Mouse (Mus musculus): ENCODE data around the gene Nfib. TPM values are rescaled to one million over a fixed set of nuclear protein-coding genes. Genes with fewer than 3 reads are reported as not detected.
A peak's percentile ranks its signal among the peaks of the same experiment; 100 is the strongest.

The Nfib gene
- polyA plus RNA-seq, 1 experiment from 2014 or later: 9.5 TPM

GRCm38 (mm10) chr4:82436656-82437055 lies 268.9 kb downstream of the Nfib start:
- H3K36me3 ChIP-seq: no peaks in the 10 kb centered on the region
- no peaks in the 10 kb centered on the region for H3K9me3 ChIP-seq (replicated peaks)
- H3K9ac ChIP-seq: no peak overlapping the region
- no peak overlapping the region for H3K27ac ChIP-seq
- 0 out of 2 replicates have a peak, but pooled peaks cover 10% of the 10 kb centered on the region for H3K4me1 ChIP-seq
- no peak overlapping the region for H3K4me2 ChIP-seq
- no peaks in the 10 kb centered on the region for H3K27me3 ChIP-seq (replicated peaks)
- no peak for ATAC-seq
- no peak overlapping the region for H3K4me3 ChIP-seq
- 48% methylated on average over 2 of the region's 2 CpGs for WGBS (ENCODE audit: insufficient replicate concordance)

GRCm38 (mm10) chr4:82435716-82436115 lies 269.8 kb downstream of the Nfib start:
- ATAC-seq: 0 out of 2 replicates have a peak, but pooled peaks have one; percentile 40
- Histone ChIP-seq H3K9me3 (replicated peaks) (no peaks in the 10 kb centered on the region), H3K27ac (0 out of 2 replicates have a peak overlapping the region, but pooled peaks have one; percentile 6), H3K4me3 (no peak overlapping the region), H3K4me1 (0 out of 2 replicates have a peak, but pooled peaks cover 10% of the 10 kb centered on the region), H3K9ac (no peak overlapping the region), H3K4me2 (no peak overlapping the region), H3K27me3 (replicated peaks) (no peaks in the 10 kb centered on the region), H3K36me3 (no peaks in the 10 kb centered on the region)
- WGBS (ENCODE audit: insufficient replicate concordance): 30% methylated on average over 5 of the region's 5 CpGs

GRCm38 (mm10) chr4:82433926-82434705 lies 271.4 kb downstream of the Nfib start:
- Histone ChIP-seq H3K27ac (no peak overlapping the region), H3K4me3 (no peak overlapping the region), H3K9me3 (replicated peaks) (no peaks in the 10 kb centered on the region), H3K36me3 (no peaks in the 10 kb centered on the region), H3K4me1 (0 out of 2 replicates have a peak, but pooled peaks cover 10% of the 10 kb centered on the region), H3K9ac (no peak overlapping the region), H3K27me3 (replicated peaks) (no peaks in the 10 kb centered on the region), H3K4me2 (no peak overlapping the region)
- no peak for ATAC-seq
- 63% methylated on average over 13 of the region's 13 CpGs for WGBS (ENCODE audit: insufficient replicate concordance)

GRCm38 (mm10) chr4:82431831-82432230 lies 273.7 kb downstream of the Nfib start:
- no peak overlapping the region for H3K4me3 ChIP-seq

GRCm38 (mm10) chr4:82430802-82431201 lies 274.7 kb downstream of the Nfib start:
- no peak for ATAC-seq
- Histone ChIP-seq H3K9me3 (replicated peaks) (no peaks in the 10 kb centered on the region), H3K4me1 (0 out of 2 replicates have a peak, but pooled peaks cover 5% of the 10 kb centered on the region), H3K27me3 (replicated peaks) (no peaks in the 10 kb centered on the region), H3K27ac (no peak overlapping the region), H3K4me3 (no peak overlapping the region), H3K9ac (no peak overlapping the region), H3K36me3 (no peaks in the 10 kb centered on the region), H3K4me2 (no peak overlapping the region)
- 69% methylated on average over 3 of the region's 3 CpGs for WGBS (ENCODE audit: insufficient replicate concordance)

More at GRCm38 (mm10) chr4:82431831-82432230, 273.7 kb downstream of the Nfib start:
- H3K4me2 ChIP-seq: no peak overlapping the region
- 0 out of 2 replicates have a peak, but pooled peaks cover 6% of the 10 kb centered on the region for H3K4me1 ChIP-seq
- H3K27ac ChIP-seq: no peak overlapping the region
- H3K27me3 ChIP-seq (replicated peaks): no peaks in the 10 kb centered on the region
- WGBS (ENCODE audit: insufficient replicate concordance): 81% methylated on average over 8 of the region's 8 CpGs
- no peaks in the 10 kb centered on the region for H3K9me3 ChIP-seq (replicated peaks)
- H3K9ac ChIP-seq: no peak overlapping the region
- no peak for ATAC-seq
- no peaks in the 10 kb centered on the region for H3K36me3 ChIP-seq

- no peaks in the 10 kb centered on the region for H3K4me1 ChIP-seq
- 63% methylated on average over 4 of the region's 4 CpGs for WGBS (ENCODE audit: insufficient replicate concordance)
Observed at GRCm38 (mm10) chr4:82426224-82426623, 279.3 kb downstream of the Nfib start.

GRCm38 (mm10) chr4:82418241-82418640 lies 287.3 kb downstream of the Nfib start:
- no peaks in the 10 kb centered on the region for H3K27me3 ChIP-seq (replicated peaks)
- WGBS (ENCODE audit: insufficient replicate concordance): 51% methylated on average over 4 of the region's 4 CpGs
- no peaks in the 10 kb centered on the region for H3K9me3 ChIP-seq (replicated peaks)
- no peak overlapping the region for H3K4me3 ChIP-seq
- no peak overlapping the region for H3K9ac ChIP-seq
- H3K36me3 ChIP-seq: no peaks in the 10 kb centered on the region
- no peak overlapping the region for H3K27ac ChIP-seq
- no peaks in the 10 kb centered on the region for H3K4me1 ChIP-seq
- no peak overlapping the region for H3K4me2 ChIP-seq
- no peak for ATAC-seq

More at GRCm38 (mm10) chr4:82426224-82426623, 279.3 kb downstream of the Nfib start:
- H3K4me3 ChIP-seq: no peak overlapping the region
- H3K4me2 ChIP-seq: no peak overlapping the region
- no peak for ATAC-seq
- no peaks in the 10 kb centered on the region for H3K36me3 ChIP-seq
- H3K9ac ChIP-seq: no peak overlapping the region
- no peaks in the 10 kb centered on the region for H3K27me3 ChIP-seq (replicated peaks)
- H3K27ac ChIP-seq: no peak overlapping the region
- H3K9me3 ChIP-seq (replicated peaks): no peaks in the 10 kb centered on the region

- Histone ChIP-seq H3K36me3 (no peaks in the 10 kb centered on the region), H3K27ac (no peak overlapping the region), H3K9me3 (replicated peaks) (no peaks in the 10 kb centered on the region), H3K4me1 (0 out of 2 replicates have a peak, but pooled peaks cover 10% of the 10 kb centered on the region), H3K4me3 (no peak overlapping the region), H3K4me2 (no peak overlapping the region), H3K27me3 (replicated peaks) (no peaks in the 10 kb centered on the region), H3K9ac (no peak overlapping the region)
- 48% methylated on average over 4 of the region's 4 CpGs for WGBS (ENCODE audit: insufficient replicate concordance)
- no peak for ATAC-seq
Observed at GRCm38 (mm10) chr4:82415817-82416216, 289.7 kb downstream of the Nfib start.

GRCm38 (mm10) chr4:82412651-82413050 lies 292.9 kb downstream of the Nfib start:
- no peak overlapping the region for H3K4me2 ChIP-seq
- no peaks in the 10 kb centered on the region for H3K36me3 ChIP-seq
- ATAC-seq: no peak

GRCm38 (mm10) chr4:82411965-82412364 lies 293.6 kb downstream of the Nfib start:
- Histone ChIP-seq H3K4me1 (0 out of 2 replicates have a peak, but pooled peaks cover 10% of the 10 kb centered on the region), H3K36me3 (no peaks in the 10 kb centered on the region), H3K27ac (no peak overlapping the region), H3K4me3 (no peak overlapping the region), H3K9ac (no peak overlapping the region), H3K9me3 (replicated peaks) (no peaks in the 10 kb centered on the region), H3K4me2 (no peak overlapping the region), H3K27me3 (replicated peaks) (no peaks in the 10 kb centered on the region)
- WGBS (ENCODE audit: insufficient replicate concordance): 21% methylated on average over 5 of the region's 5 CpGs
- no peak for ATAC-seq

More at GRCm38 (mm10) chr4:82412651-82413050, 292.9 kb downstream of the Nfib start:
- Histone ChIP-seq H3K4me3 (no peak overlapping the region), H3K9me3 (replicated peaks) (no peaks in the 10 kb centered on the region), H3K4me1 (0 out of 2 replicates have a peak, but pooled peaks cover 10% of the 10 kb centered on the region), H3K27me3 (replicated peaks) (no peaks in the 10 kb centered on the region), H3K9ac (no peak overlapping the region), H3K27ac (no peak overlapping the region)
- WGBS (ENCODE audit: insufficient replicate concordance): 55% methylated on average over 7 of the region's 7 CpGs

- Histone ChIP-seq H3K9ac (no peak overlapping the region), H3K36me3 (no peaks in the 10 kb centered on the region), H3K27ac (no peak overlapping the region), H3K4me3 (no peak overlapping the region), H3K27me3 (replicated peaks) (no peaks in the 10 kb centered on the region), H3K4me2 (no peak overlapping the region), H3K4me1 (0 out of 2 replicates have a peak, but pooled peaks cover 10% of the 10 kb centered on the region), H3K9me3 (replicated peaks) (no peaks in the 10 kb centered on the region)
- 74% methylated on average over 22 of the region's 22 CpGs for WGBS (ENCODE audit: insufficient replicate concordance)
- no peak for ATAC-seq
Observed at GRCm38 (mm10) chr4:82408463-82409404, 296.8 kb downstream of the Nfib start.
